Mouse (Mus musculus) embryonic stem cell, embryonic (primary cell): Measurements from ENCODE around the gene Mtfr1l.

ENCODE experiments used
- CTCF ChIA-PET, 4 experiments: fragments of 300-600 bp in 2 of 4; fragments of 350-600 bp in 2 of 4; sonication (Branson Sonifier 250); formaldehyde crosslinking; loops; one replicate each; lab custom pipeline; 2022; ENCODE audit warnings: inconsistent platforms in 2 of 4; lab: Charles Lee
- POLR2A ChIA-PET, 4 experiments: fragments of 300-600 bp in 2 of 4; fragments of 350-600 bp in 2 of 4; sonication (Branson Sonifier 250); formaldehyde crosslinking; loops; one replicate each; lab custom pipeline; 2022; ENCODE audit warnings: antibody characterized with exemption in 4 of 4, inconsistent platforms in 1 of 4; lab: Charles Lee

The Mtfr1l gene

DNA sequence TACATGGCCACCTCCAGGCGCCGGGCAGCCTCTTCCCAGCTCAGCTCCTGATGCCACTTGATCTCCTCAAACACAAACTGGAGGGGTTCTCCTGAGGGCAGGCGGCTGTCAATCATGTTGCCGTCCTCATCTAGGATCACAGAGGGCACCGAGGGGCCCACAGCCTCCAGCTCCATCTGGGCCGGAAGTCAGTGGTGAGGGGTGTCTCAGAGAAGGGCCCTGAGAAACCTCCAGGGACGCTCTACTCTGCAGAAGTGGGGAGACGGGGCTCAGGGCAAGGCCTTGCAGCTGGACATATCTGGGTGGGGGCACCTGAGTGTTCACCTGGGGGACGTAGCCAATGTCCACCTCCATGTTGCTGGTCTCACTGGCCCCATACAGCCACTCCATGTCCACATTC, 7.5 kb upstream of the Mtfr1l start:
- POLR2A ChIA-PET: interaction anchor here (0.5 to 4.3 kb wide), 19 partner anchors 8 to 273 kb away, joined by 3 to 23 read pairs (median 4); partner anchors contain the start of genes Man1c1 (in 1 of the 4) and Mtfr1l (in 1 of the 4)
- CTCF ChIA-PET: interaction anchor here (0.5 to 6.8 kb wide), 112 partner anchors 7 to 525 kb away, joined by 3 to 93 read pairs (median 4); partner anchors contain the start of genes Selenon (in 3 of the 4), Mtfr1l (in 2 of the 4), Cep85 (in 1 of the 4) and Man1c1 (in 1 of the 4)

DNA sequence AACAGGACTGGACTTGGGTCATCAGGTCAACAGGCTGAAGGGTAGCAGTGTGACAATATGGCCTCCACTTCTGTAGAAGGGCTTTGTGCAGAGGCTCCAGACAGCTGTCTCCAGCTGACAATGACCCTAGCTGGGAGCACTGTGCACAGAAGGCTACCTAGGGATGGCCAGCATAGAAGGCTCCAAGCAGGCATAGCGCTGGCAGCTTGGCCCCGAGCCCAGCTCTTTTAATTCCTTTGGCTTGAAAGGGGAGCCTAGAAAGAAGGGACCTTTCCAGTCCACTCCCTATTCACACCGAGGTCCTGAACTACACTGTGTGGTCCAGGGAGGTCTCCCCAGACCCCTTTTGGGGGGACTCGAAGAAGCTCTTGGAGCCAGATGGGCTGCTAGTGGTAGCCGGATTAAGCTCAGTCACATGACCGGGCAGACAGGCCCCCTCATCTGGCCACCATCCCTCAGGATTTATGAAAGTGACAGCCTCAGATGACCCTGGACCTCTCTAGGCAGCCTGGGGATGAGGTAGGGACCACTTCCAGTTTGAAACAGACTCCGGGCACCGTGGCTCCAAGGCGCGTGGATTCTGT, 3.9 kb upstream of the Mtfr1l start:
- POLR2A ChIA-PET: interaction anchor here in 2 of 4 experiments (1.0 to 3.3 kb wide), 7 partner anchors 9 to 175 kb away, joined by 3 to 10 read pairs (median 3); no protein-coding TSS in a partner anchor
- CTCF ChIA-PET: interaction anchor here (0.6 to 2.9 kb wide), 7 partner anchors 11 to 184 kb away, joined by 3 to 7 read pairs (median 3); no protein-coding TSS in a partner anchor

DNA sequence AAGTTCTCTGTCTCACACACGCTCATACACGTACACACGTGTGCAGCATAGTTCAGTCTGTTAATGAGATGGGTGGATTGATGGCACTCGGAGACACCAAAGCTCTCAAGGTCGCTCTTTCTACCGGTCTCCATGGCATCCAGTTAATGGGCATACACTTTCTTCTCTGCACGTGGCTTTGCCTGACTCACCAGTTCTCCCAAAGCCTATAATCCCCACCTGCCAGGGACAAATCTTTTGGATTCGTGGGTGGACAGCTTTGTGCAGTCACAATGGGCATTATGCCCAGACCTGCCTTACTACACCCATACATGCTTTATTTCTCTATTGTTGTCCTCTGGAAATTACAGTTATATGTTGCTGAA, 582 bp upstream of the Mtfr1l start:
- CTCF ChIA-PET: interaction anchor here in 3 of 4 experiments (0.6 to 1.7 kb wide), 14 partner anchors 7 to 1027 kb away, joined by 3 to 9 read pairs (median 4); partner anchors contain the start of gene Pafah2 (in 1 of the 3)

DNA sequence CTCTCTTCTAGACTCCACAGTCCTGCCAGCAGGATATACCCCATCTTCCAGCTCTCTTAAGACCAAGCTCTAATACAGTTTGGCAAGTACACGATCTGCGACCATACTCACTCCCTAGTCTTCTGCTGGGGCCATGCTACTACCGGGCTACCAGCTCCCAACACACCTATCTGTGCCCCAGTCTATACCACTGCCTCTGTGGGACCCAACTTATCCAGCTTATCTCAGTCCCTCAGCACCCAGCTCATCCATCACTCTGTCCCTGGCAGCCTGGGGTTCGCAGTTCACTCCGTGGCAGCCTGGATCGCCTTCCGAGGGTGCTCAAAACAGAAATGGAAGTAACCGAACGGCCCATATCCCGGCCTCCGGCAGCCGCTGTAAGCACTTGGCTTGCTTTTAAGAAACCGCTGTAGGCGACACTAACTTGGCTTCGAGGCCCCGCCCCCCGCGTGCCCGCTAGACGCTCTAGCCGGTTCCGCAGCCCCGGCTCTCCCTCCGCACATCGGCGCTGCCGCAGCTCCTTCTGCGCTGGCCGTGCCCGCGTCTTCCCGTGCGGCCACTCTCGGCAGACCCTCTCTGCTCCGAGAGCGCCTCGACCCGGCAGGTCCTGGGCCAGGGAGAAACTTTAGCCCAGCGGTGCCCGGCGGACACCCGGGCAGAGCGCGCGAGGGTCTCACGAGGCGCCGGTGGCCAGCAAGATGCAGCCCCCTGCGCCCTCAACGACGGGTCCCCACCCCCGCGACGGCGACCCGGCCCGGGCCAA, 882 bp downstream of the Mtfr1l start:
- POLR2A ChIA-PET: interaction anchor here (0.5 to 2.8 kb wide), 33 partner anchors 8 to 389 kb away, joined by 3 to 23 read pairs (median 4); partner anchors contain the start of genes Aunip (in 2 of the 4), Man1c1 (in 1 of the 4), Pafah2 (in 1 of the 4) and Paqr7 (in 1 of the 4)
- CTCF ChIA-PET: interaction anchor here in 3 of 4 experiments (0.5 to 1.7 kb wide), 14 partner anchors 9 to 345 kb away, joined by 3 to 9 read pairs (median 3); partner anchors contain the start of gene Pafah2 (in 1 of the 3)

More for the DNA sequence above, 582 bp upstream of the Mtfr1l start:
- POLR2A ChIA-PET: interaction anchor here in 3 of 4 experiments (0.6 to 2.8 kb wide), 21 partner anchors 7 to 387 kb away, joined by 3 to 23 read pairs (median 3); partner anchors contain the start of genes Aunip (in 2 of the 3), Rsrp1 (in 2 of the 3) and Pafah2 (in 1 of the 3)

DNA sequence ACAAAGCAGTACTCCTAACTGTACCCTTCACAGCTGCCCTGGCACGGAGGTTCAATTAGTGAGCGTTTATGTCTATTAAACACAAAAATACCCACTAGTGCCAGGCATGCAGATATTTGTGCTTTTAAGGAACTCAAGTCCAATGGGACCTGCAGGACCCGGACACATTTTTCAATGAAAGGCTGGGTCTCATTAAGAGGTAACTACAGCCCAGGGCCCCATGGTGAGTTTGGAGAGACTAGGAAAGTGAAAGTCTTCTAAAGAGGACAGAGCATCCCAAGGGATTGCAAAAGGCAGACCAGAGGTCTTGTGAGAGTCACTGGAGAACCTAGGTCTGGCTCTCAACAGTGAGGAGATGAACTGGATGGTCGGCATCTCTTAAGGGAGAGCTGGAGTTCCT, 1.8 kb downstream of the Mtfr1l start:
- ChIA-PET POLR2A (interaction anchor here (0.5 to 2.8 kb wide), 24 partner anchors 8 to 197 kb away, joined by 3 to 23 read pairs (median 4); partner anchors contain the start of genes Aunip (in 2 of the 4), Man1c1 (in 1 of the 4), Paqr7 (in 1 of the 4) and Stmn1 (in 1 of the 4)), CTCF (interaction anchor here in 3 of 4 experiments (0.5 to 1.7 kb wide), 4 partner anchors 10 to 285 kb away, joined by 3 to 4 read pairs (median 3); no protein-coding TSS in a partner anchor)

DNA sequence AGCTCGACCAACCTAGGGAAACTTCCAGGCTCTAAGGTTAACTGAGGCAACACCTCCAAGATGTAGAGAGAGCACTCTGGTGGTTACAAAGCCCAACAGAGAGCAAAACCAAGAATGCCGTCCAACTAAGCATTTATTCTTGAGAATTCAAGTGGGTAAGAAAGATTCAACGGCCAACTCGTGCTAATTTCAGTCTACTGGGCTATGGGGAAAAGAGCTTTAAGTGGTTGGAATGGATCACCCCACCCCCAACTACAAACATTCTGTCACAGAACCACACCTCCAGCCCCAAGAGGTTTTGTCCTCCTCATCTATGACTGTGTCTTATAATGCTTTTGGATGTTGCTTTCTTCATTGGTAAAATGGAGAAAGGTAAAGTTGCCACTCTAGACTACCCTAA, 2.3 kb downstream of the Mtfr1l start:
- POLR2A ChIA-PET: interaction anchor here in 3 of 4 experiments (0.9 to 2.7 kb wide), 7 partner anchors 9 to 197 kb away, joined by 3 to 7 read pairs (median 4); partner anchors contain the start of gene Aunip (in 1 of the 3)
- CTCF ChIA-PET: interaction anchor here in 2 of 4 experiments (0.5 to 1.2 kb wide), 2 partner anchors 37 to 42 kb away, joined by 3 read pairs; no protein-coding TSS in a partner anchor

DNA sequence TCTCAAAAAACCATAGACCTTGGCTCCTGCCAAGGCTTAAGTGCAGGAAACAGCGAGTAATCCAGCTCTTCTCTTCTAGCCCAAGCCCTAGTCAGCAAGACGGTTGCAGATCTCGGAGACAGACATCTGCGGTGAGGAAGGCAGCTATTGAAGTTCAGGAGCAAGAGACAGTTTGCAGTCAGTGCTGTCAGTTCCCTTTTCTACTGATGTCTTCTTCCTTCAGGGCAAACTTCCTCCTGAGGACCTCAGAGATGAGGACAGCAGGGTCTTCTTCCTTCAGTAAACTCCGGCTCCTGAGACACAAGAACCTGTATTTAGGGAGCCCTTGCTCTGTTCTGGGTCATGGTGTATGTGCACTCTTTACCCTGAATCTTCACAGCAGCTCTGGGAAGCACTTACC, 9.0 kb downstream of the Mtfr1l start:
- ChIA-PET POLR2A (interaction anchor here (0.7 to 9.2 kb wide), 11 partner anchors 9 to 116 kb away, joined by 3 to 103 read pairs (median 4); partner anchors contain the start of genes Aunip (in 2 of the 4) and Mtfr1l (in 2 of the 4)), CTCF (interaction anchor here in 2 of 4 experiments (0.5 to 1.5 kb wide), 4 partner anchors 13 to 165 kb away, joined by 3 to 7 read pairs (median 5); no protein-coding TSS in a partner anchor)

DNA sequence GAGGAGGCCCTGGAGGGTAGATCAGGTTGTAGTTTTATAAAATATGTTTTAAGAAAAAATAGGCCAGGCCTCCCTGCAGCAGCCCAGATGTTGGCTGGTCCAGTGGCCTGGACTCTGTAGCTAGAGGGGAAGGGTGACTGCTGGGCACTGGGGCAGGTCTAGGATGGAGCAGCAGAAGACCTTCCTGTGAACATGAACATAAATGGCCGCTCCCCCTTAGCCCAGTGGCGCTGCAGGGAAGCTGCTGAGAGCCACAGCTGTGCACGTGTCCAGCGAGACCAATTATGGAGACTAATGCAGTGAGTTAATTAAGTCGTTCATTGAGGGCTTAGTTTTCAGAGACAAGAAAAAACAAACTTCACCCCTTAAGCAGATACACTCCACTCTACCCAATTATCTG, 9.4 kb downstream of the Mtfr1l start:
- POLR2A ChIA-PET: interaction anchor here (0.7 to 9.2 kb wide), 9 partner anchors 9 to 79 kb away, joined by 3 to 103 read pairs (median 5); partner anchors contain the start of genes Aunip (in 2 of the 4) and Mtfr1l (in 2 of the 4)

DNA sequence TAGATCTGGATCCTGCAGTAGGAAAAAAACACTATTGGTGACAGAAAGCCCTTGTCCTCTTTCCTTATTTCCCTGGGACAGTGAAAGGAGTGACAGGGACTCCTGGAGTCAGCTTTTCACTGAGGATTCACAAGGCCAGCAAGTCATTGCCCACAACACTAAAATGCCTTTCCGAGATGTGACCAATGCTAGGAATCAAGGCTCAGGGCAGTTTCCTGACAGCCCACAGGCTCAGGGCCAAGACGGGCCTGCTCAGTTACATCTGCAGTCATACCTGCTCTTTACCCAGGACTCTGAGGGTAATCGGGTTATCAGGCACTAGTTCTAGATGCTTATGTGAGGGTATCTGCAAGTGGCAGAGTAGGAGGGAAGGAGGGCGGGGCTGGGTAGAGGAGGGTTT, 11.7 kb downstream of the Mtfr1l start:
- ChIA-PET POLR2A (interaction anchor here (0.8 to 9.2 kb wide), 9 partner anchors 8 to 122 kb away, joined by 3 to 103 read pairs (median 4); partner anchors contain the start of genes Aunip (in 1 of the 4), Mtfr1l (in 1 of the 4) and Paqr7 (in 1 of the 4)), CTCF (no interaction called here)

More for the DNA sequence above, 9.4 kb downstream of the Mtfr1l start:
- CTCF ChIA-PET: interaction anchor here in 2 of 4 experiments (0.5 to 1.5 kb wide), 4 partner anchors 13 to 165 kb away, joined by 3 to 7 read pairs (median 5); no protein-coding TSS in a partner anchor

DNA sequence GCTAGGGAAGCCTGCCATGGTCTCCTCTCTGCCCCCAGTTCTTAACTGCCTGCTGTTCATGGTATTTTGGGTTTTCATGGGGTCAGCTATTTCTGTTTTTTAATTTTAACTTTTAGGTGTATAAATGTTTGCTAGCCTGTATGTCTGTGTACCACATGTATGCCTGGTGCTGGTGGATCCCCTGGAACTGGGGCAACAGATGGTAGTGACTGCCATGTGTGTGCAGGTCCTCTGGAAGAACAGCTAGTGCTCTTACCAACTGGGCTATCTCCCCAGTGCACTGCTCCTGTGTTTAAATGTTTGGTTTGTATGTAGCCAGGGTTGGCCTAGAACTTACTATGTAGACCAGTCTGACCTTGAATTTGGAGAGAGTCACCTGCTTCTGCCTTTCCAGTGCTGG, 15.9 kb downstream of the Mtfr1l start:
- ChIA-PET CTCF (no interaction called here), POLR2A (interaction anchor here in 2 of 4 experiments (0.7 to 10.5 kb wide), 4 partner anchors 7 to 29 kb away, joined by 3 to 103 read pairs (median 4); partner anchors contain the start of gene Aunip (in 1 of the 2))

DNA sequence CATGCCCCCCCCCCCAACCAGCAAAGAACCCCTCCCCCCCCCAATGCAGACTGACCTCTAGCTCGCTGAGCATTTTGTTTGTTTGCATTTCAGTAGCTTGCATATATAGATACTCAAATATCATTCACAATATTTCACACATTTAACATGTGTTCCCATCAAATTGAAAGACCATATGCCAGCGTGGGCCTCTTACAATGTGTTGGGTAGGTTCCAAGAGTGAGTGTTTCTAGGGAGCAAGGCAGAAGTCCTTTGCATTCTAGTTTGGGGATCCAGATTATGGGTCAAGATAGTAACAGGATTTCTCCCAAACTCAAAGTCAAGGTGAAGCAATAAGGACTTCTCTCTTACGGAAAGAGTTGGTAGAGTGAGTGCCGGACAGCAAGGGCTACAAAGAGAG, 16.6 kb downstream of the Mtfr1l start:
- CTCF ChIA-PET: interaction anchor here in 1 of 4 experiments (0.7 kb wide), 1 partner anchor 9 kb away, joined by 3 read pairs; no protein-coding TSS in a partner anchor

DNA sequence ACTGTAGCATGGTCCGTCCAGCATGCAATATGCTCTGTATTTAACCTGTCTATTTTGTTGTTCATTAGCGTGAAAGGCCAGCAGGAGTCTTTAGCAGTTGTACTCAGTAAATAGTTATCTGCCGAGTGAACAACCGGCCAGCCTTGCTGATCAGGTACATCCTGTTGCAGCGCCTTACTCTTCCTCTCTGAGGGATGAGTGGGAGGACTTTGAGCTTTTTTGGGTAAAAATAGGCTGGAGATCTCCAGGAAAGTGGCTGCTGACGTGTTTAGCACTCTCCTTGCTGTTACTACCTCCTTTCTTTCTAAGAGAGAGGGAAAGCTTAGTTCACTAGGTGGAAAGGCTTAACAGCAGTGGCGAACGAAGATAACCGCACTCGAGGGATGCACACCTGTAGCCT, 17.5 kb downstream of the Mtfr1l start:
- POLR2A ChIA-PET: interaction anchor here (1.0 to 10.5 kb wide), 9 partner anchors 9 to 122 kb away, joined by 3 to 103 read pairs (median 4); partner anchors contain the start of genes Mtfr1l (in 1 of the 4), Pafah2 (in 1 of the 4) and Paqr7 (in 1 of the 4)
- CTCF ChIA-PET: interaction anchor here in 1 of 4 experiments (0.6 to 0.7 kb wide), 2 partner anchors 9 to 24 kb away, joined by 3 read pairs; no protein-coding TSS in a partner anchor

More for the DNA sequence above, 16.6 kb downstream of the Mtfr1l start:
- POLR2A ChIA-PET: interaction anchor here in 3 of 4 experiments (1.0 to 10.5 kb wide), 6 partner anchors 8 to 22 kb away, joined by 3 to 103 read pairs (median 4); partner anchors contain the start of genes Aunip (in 1 of the 3) and Paqr7 (in 1 of the 3)

DNA sequence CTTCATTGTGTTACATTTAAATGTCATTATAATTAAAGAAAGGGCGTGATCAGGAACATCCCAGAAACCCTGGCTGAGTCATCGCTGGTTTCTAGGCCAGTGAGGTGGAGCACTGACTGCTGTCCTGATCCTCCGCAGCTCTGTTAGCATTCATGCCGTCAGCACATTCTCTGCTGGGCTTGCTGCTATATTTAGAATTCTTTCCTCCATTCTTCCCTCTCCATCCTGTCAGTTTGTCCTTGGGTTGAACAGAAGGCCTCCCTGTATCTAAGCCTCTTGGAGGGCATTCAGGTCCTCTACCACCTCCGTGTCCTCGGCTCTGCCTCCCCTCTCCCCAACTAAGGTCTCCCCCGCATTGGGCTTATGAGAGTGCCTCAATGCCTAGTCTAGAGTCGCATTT, 18.2 kb downstream of the Mtfr1l start:
- CTCF ChIA-PET: interaction anchor here in 1 of 4 experiments (1.4 kb wide), 1 partner anchor 12 kb away, joined by 3 read pairs; no protein-coding TSS in a partner anchor
- POLR2A ChIA-PET: interaction anchor here (0.5 to 10.5 kb wide), 11 partner anchors 9 to 1660 kb away, joined by 3 to 103 read pairs (median 3); partner anchors contain the start of genes Mtfr1l (in 1 of the 4) and Pafah2 (in 1 of the 4)

DNA sequence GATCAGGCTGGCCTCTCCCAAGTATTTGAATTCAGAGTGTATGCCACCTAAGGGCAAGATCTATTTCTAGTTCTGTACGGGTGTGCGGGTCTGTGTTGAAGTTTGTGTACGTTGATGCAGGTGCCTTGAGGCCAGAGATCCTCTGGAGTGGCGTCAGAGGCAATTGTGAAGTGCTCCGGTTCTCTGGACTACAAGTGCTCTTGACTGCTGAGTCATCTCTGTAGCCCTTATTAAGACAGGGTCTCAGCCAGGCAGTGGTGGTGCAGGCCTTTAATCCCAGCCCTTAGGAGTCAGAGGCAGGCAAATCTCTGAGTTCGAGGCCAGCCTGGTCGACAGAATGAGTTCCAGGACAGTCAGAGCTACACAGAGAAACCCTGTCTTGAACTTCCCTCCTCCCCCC, 19.6 kb downstream of the Mtfr1l start:
- ChIA-PET POLR2A (interaction anchor here in 3 of 4 experiments (0.6 to 10.5 kb wide), 9 partner anchors 9 to 761 kb away, joined by 3 to 103 read pairs (median 3); partner anchors contain the start of genes Pafah2 (in 1 of the 3) and Paqr7 (in 1 of the 3)), CTCF (interaction anchor here in 1 of 4 experiments (0.8 to 1.4 kb wide), 3 partner anchors 13 to 120 kb away, joined by 3 to 4 read pairs (median 3); partner anchors contain the start of gene Pafah2)

DNA sequence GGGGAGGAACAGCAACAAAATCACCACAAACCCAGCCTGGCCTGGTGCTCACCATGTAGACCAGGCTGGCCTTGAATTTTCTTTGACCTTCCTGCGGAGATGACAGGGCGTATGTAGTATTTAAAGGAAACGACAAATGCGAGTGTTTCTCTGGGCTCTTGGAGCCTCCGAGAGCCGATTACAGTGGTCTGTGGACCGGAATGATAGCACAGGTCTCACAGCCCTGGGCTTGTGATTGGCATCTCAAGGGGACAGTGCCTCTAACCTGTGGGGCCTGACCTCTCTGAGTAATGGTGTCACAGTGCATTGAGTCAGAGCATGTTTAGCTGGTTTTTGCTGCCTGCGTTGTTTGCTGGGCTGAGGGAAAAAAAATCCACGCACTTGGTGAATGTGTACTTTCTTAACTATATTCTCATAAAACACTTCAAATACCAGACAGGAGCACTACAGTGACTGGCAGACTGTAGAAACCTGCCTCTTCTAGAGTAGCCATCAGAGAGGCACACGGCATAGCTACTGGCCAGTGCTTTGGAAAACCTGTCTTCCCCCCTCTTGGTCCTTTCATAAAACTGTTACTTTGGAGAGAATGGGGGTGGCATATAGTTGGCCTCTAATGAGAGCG, 20.8 kb downstream of the Mtfr1l start:
- CTCF ChIA-PET: interaction anchor here in 1 of 4 experiments (2.9 kb wide), 1 partner anchor 37 kb away, joined by 13 read pairs; no protein-coding TSS in a partner anchor
- POLR2A ChIA-PET: interaction anchor here in 3 of 4 experiments (1.3 to 10.5 kb wide), 7 partner anchors 10 to 26 kb away, joined by 3 to 103 read pairs (median 9); partner anchors contain the start of gene Paqr7 (in 1 of the 3)
